Mouse (Mus musculus) adrenal gland, postnatal 4 days (tissue): Measurements from ENCODE around the gene Cct4. TPM values are rescaled to one million over a fixed set of nuclear protein-coding genes. Genes with fewer than 3 reads are reported as not detected.

Experiments
- DNase-seq, 2 experiments: peaks; one replicate each; pipeline ENCODE4 v3.0.0; 2021 to 2022; ENCODE audit warnings: low spot score in 2 of 2, mixed read lengths in 2 of 2
- total RNA-seq, 2 experiments: library from RNA; stranded (reverse); gene quantifications; 2 replicates each; pipeline ENCODE4 v1.2.3; 2021

Gene Cct4
- total RNA-seq, 2 experiments from 2014 or later, result 193 to 196 TPM

- DNase-seq, result no peak
Observed at GRCm38 (mm10) chr11:23024169-23024568, 33.9 kb downstream of the Cct4 start.

GRCm38 (mm10) chr11:23028957-23029356 is 38.6 kb downstream of the Cct4 start:
- DNase-seq, result no peak

GRCm38 (mm10) chr11:23029399-23029798 is 39.1 kb downstream of the Cct4 start:
- DNase-seq, result no peak

GRCm38 (mm10) chr11:23047252-23047651 is 56.9 kb downstream of the Cct4 start:
- no peak for DNase-seq

GRCm38 (mm10) chr11:23047663-23048582 is 57.6 kb downstream of the Cct4 start:
- no peak for DNase-seq

- no peak for DNase-seq
Observed at GRCm38 (mm10) chr11:23049642-23050041, 59.3 kb downstream of the Cct4 start.

- no peak for DNase-seq
Observed at GRCm38 (mm10) chr11:23052353-23052752, 62.0 kb downstream of the Cct4 start.

Other genes with a start within 250 kb of the Cct4 start
- 10 to 100 TPM; 52.7 to 60.0 TPM for gene B3gnt2, start 129.6 kb upstream of the Cct4 start, total RNA-seq
- gene Zrsr1, start 18.5 kb upstream of the Cct4 start, total RNA-seq, result 10 to 100 TPM; 20.6 to 21.9 TPM
- 10 to 100 TPM; 45.7 to 50.1 TPM for gene Gm28048, start 8.4 kb upstream of the Cct4 start, total RNA-seq
- 100 to 1,000 TPM; 110 to 113 TPM for gene Commd1, start 8.1 kb upstream of the Cct4 start, total RNA-seq
- 10 to 100 TPM; 20.6 to 22.5 TPM for gene Fam161a, start 17.0 kb downstream of the Cct4 start, total RNA-seq